Mouse (Mus musculus): ENCODE data around the gene St5. TPM values are rescaled to one million over a fixed set of nuclear protein-coding genes. Genes with fewer than 3 reads are reported as not detected.
A peak's percentile ranks its signal among the peaks of the same experiment; 100 is the strongest.

The St5 gene
- polyA plus RNA-seq, 1 experiment from 2014 or later = 11.4 TPM

GRCm38 (mm10) chr7:109524763-109525162 lies 178.6 kb downstream of the St5 start:
- WGBS = 85% methylated on average over 3 of the region's 3 CpGs
- Histone ChIP-seq H3K9me3 (no peaks in the 10 kb centered on the region), H3K27ac (replicated peaks) (no peak overlapping the region), H3K4me1 (peaks cover 21% of the 10 kb centered on the region), H3K27me3 (no peaks in the 10 kb centered on the region), H3K36me3 (peaks cover 43% of the 10 kb centered on the region), H3K9ac (replicated peaks) (no peak overlapping the region), H3K4me3 (no peak overlapping the region), H3K4me2 (replicated peaks) (no peak overlapping the region)
- ATAC-seq (replicated peaks) = no peak

DNA sequence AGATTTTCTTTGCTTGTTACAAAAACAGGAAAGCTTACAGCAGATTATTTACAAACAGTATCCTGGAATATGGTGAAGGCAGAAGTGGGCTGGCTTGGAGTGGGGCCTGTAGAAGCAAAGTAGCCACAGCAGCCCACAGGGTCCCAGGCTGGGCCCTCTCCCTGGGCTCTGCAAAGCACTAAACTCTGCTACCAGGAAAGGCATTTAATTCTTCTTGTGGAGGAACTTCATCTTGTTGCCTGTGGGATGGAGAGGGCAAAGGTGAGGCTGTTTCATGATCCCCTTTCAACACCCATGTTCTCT lies 179.0 kb downstream of the St5 start:
- no peaks in the 10 kb centered on the region for H3K27me3 ChIP-seq
- no peaks in the 10 kb centered on the region for H3K9me3 ChIP-seq
- H3K9ac ChIP-seq (replicated peaks) = no peak overlapping the region
- 0 out of 2 replicates have a peak overlapping the region, but pooled peaks have one; percentile 31 for H3K27ac ChIP-seq (replicated peaks)
- no peak overlapping the region for H3K4me3 ChIP-seq
- no peak for ATAC-seq (replicated peaks)
- H3K4me2 ChIP-seq (replicated peaks) = no peak overlapping the region
- H3K36me3 ChIP-seq = peaks cover 43% of the 10 kb centered on the region
- peaks cover 23% of the 10 kb centered on the region for H3K4me1 ChIP-seq

- Histone ChIP-seq H3K27ac (replicated peaks) (peak overlapping the region; percentile 31; the same call in 1 of the 2 replicates), H3K4me1 (peaks cover 23% of the 10 kb centered on the region), H3K27me3 (no peaks in the 10 kb centered on the region), H3K4me3 (no peak overlapping the region), H3K9me3 (no peaks in the 10 kb centered on the region), H3K9ac (replicated peaks) (no peak overlapping the region), H3K36me3 (peaks cover 43% of the 10 kb centered on the region), H3K4me2 (replicated peaks) (no peak overlapping the region)
- ATAC-seq (replicated peaks) = no peak
- WGBS = 63% methylated on average over 6 of the region's 6 CpGs
These were observed 179.5 kb downstream of the St5 start for GRCm38 (mm10) chr7:109523741-109524441.

DNA sequence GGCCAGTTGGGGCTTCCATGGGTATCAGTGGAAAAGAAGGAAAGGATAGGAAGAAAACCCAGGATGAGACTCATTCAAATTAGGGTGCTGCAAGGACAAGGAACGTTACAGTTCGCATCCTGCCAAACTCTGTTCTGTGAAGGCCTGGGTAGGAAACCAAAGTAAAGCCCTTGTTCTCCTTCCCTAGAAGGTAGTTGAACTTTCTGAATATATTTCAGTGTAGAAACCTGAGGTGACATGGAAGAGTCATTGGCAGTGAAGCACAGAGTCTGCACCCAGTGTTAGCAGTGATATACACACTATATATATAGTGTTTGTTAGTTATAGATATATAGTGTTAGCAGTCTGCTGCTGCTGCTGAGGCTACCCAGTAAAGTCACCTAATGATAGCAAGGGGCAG lies 180.1 kb downstream of the St5 start:
- Histone ChIP-seq H3K27ac (replicated peaks) (no peak overlapping the region), H3K36me3 (peaks cover 43% of the 10 kb centered on the region)
- WGBS = 77% methylated on average over 2 of the region's 2 CpGs

DNA sequence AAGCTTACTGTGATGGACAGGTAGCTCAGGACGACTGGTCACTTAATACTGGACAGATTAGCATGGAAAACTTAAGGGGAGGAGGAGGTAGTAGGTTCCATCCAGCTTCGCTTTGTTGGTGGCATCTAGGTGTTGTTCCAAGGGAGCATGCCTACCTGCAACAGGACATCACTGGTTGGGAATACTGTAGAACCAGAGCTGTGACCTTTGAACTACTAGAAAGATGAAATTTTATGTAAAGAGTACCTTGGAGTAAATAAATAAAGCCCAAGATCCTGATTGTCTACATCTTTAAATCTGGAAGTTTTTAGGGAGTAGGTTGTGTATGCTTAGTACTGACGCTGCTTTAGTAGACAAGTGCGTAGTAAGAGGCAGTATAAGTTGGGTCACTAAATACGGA lies 181.3 kb downstream of the St5 start:
- Histone ChIP-seq H3K27me3 (no peaks in the 10 kb centered on the region), H3K36me3 (peaks cover 43% of the 10 kb centered on the region)
- 86% methylated on average over 5 of the region's 5 CpGs for WGBS

More for the DNA sequence above, 180.1 kb downstream of the St5 start:
- H3K4me1 ChIP-seq = peaks cover 24% of the 10 kb centered on the region
- H3K4me3 ChIP-seq = no peak overlapping the region
- no peak overlapping the region for H3K9ac ChIP-seq (replicated peaks)
- H3K27me3 ChIP-seq = no peaks in the 10 kb centered on the region
- H3K9me3 ChIP-seq = no peaks in the 10 kb centered on the region
- ATAC-seq (replicated peaks) = no peak
- H3K4me2 ChIP-seq (replicated peaks) = no peak overlapping the region

DNA sequence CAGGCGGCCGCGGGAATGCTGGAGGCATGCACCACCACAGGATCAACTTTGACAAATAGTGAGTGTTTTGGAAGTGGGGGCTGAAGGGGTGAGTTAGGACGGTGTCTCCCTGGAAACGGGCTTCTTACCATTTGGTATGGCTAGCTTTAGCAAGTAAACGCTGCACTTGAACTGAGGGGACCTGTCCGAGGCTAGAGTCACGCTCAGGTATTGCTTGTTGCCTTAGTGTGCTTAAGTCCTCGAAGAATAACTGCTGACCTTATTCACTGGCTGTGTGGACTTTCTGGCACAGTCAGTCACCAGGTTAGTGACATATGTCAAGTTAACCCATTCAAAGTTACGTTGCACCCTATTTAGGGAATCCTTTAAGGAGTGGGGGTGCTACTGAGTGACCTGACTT lies 183.5 kb downstream of the St5 start:
- peak overlapping the region; percentile 71 for H3K4me3 ChIP-seq
- WGBS = 3% methylated on average over 10 of the region's 10 CpGs
- H3K4me1 ChIP-seq = peaks cover 30% of the 10 kb centered on the region
- H3K36me3 ChIP-seq = peaks cover 37% of the 10 kb centered on the region
- no peak for ATAC-seq (replicated peaks)
- H3K27me3 ChIP-seq = no peaks in the 10 kb centered on the region
- no peaks in the 10 kb centered on the region for H3K9me3 ChIP-seq
- peak overlapping the region; percentile 94 for H3K9ac ChIP-seq (replicated peaks)
- H3K4me2 ChIP-seq (replicated peaks) = peak overlapping the region; percentile 88
- 0 out of 2 replicates have a peak overlapping the region, but pooled peaks have one; percentile 97 for H3K27ac ChIP-seq (replicated peaks)

More for the DNA sequence above, 181.3 kb downstream of the St5 start:
- H3K27ac ChIP-seq (replicated peaks) = no peak overlapping the region
- H3K4me3 ChIP-seq = no peak overlapping the region
- no peak overlapping the region for H3K9ac ChIP-seq (replicated peaks)
- peaks cover 30% of the 10 kb centered on the region for H3K4me1 ChIP-seq
- H3K9me3 ChIP-seq = no peaks in the 10 kb centered on the region
- ATAC-seq (replicated peaks) = no peak
- H3K4me2 ChIP-seq (replicated peaks) = no peak overlapping the region

DNA sequence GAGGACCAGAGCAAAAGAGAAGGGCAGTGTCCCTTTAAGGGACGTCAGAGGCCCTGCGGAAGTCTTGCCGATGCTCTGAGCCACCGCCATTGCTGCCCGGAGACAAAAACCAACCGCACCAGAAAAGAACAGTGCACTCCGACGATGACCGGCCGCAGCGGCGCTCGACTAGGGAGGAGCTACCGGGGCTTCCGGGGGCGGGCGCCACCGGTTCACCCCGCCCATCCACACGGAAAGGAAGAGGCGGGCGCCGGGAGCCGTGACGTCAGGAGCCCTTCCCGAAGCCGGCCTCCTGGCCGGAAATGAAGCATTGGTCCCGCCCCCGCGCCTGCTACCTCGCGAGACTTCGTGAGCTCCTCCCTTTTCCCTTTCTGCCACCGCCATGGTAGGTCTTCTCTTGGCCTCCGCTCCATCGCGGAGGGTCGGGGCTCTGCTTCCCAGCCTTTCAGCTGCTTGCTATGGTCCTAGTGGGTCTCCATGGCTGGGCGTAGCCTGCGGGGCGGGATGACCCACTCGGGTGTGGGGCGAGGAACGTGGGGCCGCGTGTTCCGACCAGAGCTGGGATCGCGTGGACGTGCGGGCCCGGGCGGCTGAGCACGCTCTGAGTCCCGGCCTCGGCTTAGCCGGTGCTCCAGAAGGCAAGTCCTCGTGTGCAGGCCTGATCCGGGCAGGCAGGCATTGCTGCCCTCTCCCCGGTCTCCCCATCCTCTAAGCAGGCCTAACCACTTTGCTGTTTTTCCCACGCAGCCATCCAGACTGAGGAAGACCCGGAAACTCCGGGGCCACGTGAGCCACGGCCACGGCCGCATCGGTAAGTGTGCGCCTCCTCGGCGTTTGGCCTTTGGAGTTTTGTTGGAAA lies 184.3 kb downstream of the St5 start, which contains the start of gene Rpl27a:
TSS of gene Rpl27a (plus strand) at position 310 of the 859 bp plus-strand sequence.
- no peaks in the 10 kb centered on the region for H3K9me3 ChIP-seq
- H3K36me3 ChIP-seq = peaks cover 33% of the 10 kb centered on the region
- peaks cover 30% of the 10 kb centered on the region for H3K4me1 ChIP-seq
- H3K9ac ChIP-seq (replicated peaks) = peak within 1 kb of the TSS; percentile 94
- peak; percentile 94 for ATAC-seq (replicated peaks)
- no peaks in the 10 kb centered on the region for H3K27me3 ChIP-seq
- peak within 1 kb of the TSS; percentile 88 for H3K4me2 ChIP-seq (replicated peaks)
- peak within 1 kb of the TSS; percentile 97 for H3K27ac ChIP-seq (replicated peaks)
- WGBS = under 1% methylated on average over 72 of the region's 72 CpGs
- peak within 1 kb of the TSS; percentile 71 for H3K4me3 ChIP-seq

GRCm38 (mm10) chr7:109518036-109518681 lies 185.2 kb downstream of the St5 start:
- no peak for ATAC-seq (replicated peaks)
- peaks cover 25% of the 10 kb centered on the region for H3K36me3 ChIP-seq
- peak overlapping the region; percentile 63 for H3K9ac ChIP-seq (replicated peaks)
- peak overlapping the region; percentile 71 for H3K4me3 ChIP-seq
- peak overlapping the region; percentile 97 for H3K27ac ChIP-seq (replicated peaks)
- 21% methylated on average over 10 of the region's 10 CpGs for WGBS
- H3K4me1 ChIP-seq = peaks cover 27% of the 10 kb centered on the region
- peak overlapping the region; percentile 50 for H3K4me2 ChIP-seq (replicated peaks)
- no peaks in the 10 kb centered on the region for H3K9me3 ChIP-seq
- H3K27me3 ChIP-seq = no peaks in the 10 kb centered on the region

- H3K4me3 ChIP-seq = no peak overlapping the region
- H3K27me3 ChIP-seq = no peaks in the 10 kb centered on the region
- no peaks in the 10 kb centered on the region for H3K9me3 ChIP-seq
- no peak for ATAC-seq (replicated peaks)
- no peak overlapping the region for H3K9ac ChIP-seq (replicated peaks)
- peaks cover 25% of the 10 kb centered on the region for H3K4me1 ChIP-seq
- no peak overlapping the region for H3K27ac ChIP-seq (replicated peaks)
- peaks cover 8% of the 10 kb centered on the region for H3K36me3 ChIP-seq
- H3K4me2 ChIP-seq (replicated peaks) = no peak overlapping the region
- 89% methylated on average over 3 of the region's 3 CpGs for WGBS
These were observed 186.9 kb downstream of the St5 start for GRCm38 (mm10) chr7:109516500-109516899.

DNA sequence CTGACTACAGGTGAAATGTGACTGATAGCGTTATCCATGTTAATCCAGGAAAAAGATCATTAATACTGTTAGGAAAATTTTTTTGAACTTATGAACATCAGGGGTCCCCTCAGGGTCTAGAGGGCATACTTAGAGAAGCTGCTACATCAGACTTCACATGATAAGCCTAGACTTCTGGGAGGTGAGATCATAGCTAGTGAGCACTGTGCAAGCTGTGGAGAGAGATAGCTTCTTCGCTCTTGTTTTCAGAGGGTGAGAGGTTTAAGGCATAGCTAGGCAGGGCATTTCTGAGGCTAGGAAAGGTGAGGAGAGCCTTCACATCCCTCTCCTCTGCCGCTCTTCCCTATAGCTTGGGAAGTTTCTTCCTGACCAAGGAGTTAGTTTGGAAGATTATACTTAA lies 191.6 kb downstream of the St5 start:
- H3K4me3 ChIP-seq = no peak overlapping the region
- H3K27ac ChIP-seq (replicated peaks) = no peak overlapping the region
- no peak overlapping the region for H3K4me2 ChIP-seq (replicated peaks)
- WGBS = 93% methylated on average over 3 of the region's 3 CpGs
- peaks cover 10% of the 10 kb centered on the region for H3K4me1 ChIP-seq
- H3K36me3 ChIP-seq = no peaks in the 10 kb centered on the region
- no peak overlapping the region for H3K9ac ChIP-seq (replicated peaks)
- ATAC-seq (replicated peaks) = no peak
- no peaks in the 10 kb centered on the region for H3K9me3 ChIP-seq
- no peaks in the 10 kb centered on the region for H3K27me3 ChIP-seq

DNA sequence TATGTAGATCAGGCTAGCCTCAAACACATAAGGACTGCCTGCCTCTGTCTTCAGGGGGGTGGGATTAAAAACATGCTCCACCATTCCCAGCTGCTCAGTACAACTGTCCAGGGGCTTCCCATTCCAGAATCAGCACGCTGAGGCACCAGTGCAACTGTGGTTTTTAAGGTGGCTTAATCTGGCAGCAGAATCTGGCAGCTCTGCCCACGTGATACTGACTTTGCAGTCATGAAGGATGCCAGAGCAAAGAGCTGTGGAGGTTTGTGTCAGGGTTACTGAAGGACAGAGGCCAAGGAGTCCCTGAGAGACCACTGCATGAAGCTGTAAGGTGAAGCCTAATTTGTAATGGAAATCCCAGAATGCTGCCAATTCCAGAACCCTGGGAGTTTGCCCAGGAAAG lies 192.6 kb downstream of the St5 start:
- no peak for ATAC-seq (replicated peaks)

GRCm38 (mm10) chr7:109508034-109508433 lies 195.4 kb downstream of the St5 start, which contains the start of gene Trim66:
Trim66 (minus strand) TSS chr7:109508134.
- Histone ChIP-seq H3K4me1 (peaks cover 12% of the 10 kb centered on the region), H3K27me3 (no peaks in the 10 kb centered on the region), H3K9me3 (no peaks in the 10 kb centered on the region), H3K4me3 (no peak within 1 kb of the TSS), H3K27ac (replicated peaks) (peak within 1 kb of the TSS; percentile 1; the same call in 1 of the 2 replicates), H3K4me2 (replicated peaks) (no peak within 1 kb of the TSS), H3K9ac (replicated peaks) (no peak within 1 kb of the TSS), H3K36me3 (no peaks in the 10 kb centered on the region)
- ATAC-seq (replicated peaks) = no peak
- WGBS = 91% methylated on average over 4 of the region's 4 CpGs

More for the DNA sequence above, 192.6 kb downstream of the St5 start:
- H3K4me2 ChIP-seq (replicated peaks) = no peak overlapping the region
- no peaks in the 10 kb centered on the region for H3K27me3 ChIP-seq
- no peak overlapping the region for H3K27ac ChIP-seq (replicated peaks)
- no peaks in the 10 kb centered on the region for H3K9me3 ChIP-seq
- WGBS = 64% methylated on average over 2 of the region's 2 CpGs
- H3K9ac ChIP-seq (replicated peaks) = no peak overlapping the region
- peaks cover 12% of the 10 kb centered on the region for H3K4me1 ChIP-seq
- no peaks in the 10 kb centered on the region for H3K36me3 ChIP-seq
- H3K4me3 ChIP-seq = no peak overlapping the region

Measured in forebrain, embryonic 15.5 days (tissue).